Mouse (Mus musculus): ENCODE results near the gene Fgfr2. TPM values are rescaled to one million over a fixed set of nuclear protein-coding genes. Genes with fewer than 3 reads are reported as not detected.
A peak's percentile ranks its signal among the peaks of the same experiment; 100 is the strongest.

The Fgfr2 gene
- polyA plus RNA-seq, 1 experiment from 2014 or later: 169 TPM

- peak overlapping the region; percentile 70; the same call in 1 of the 2 replicates for H3K27ac ChIP-seq (ENCODE audit: low read length)
- H3K4me1 ChIP-seq (ENCODE audit: control insufficient read depth, insufficient read depth, low read length): peaks cover 76% of the 10 kb centered on the region
- H3K27me3 ChIP-seq (ENCODE audit: control insufficient read depth, insufficient read depth, low read length): no peaks in the 10 kb centered on the region
- H3K4me3 ChIP-seq (ENCODE audit: low read depth, low read length): no peak overlapping the region
- H3K4me2 ChIP-seq (replicated peaks; ENCODE audit: low read depth, low read length): no peak overlapping the region
- 75% methylated on average over 8 of the region's 8 CpGs for WGBS
- no peaks in the 10 kb centered on the region for H3K36me3 ChIP-seq (ENCODE audit: control insufficient read depth, insufficient read depth, low read length)
- no peaks in the 10 kb centered on the region for H3K9me3 ChIP-seq (ENCODE audit: control insufficient read depth, low read depth, low read length)
- ATAC-seq (ENCODE audit: insufficient number of reproducible peaks, insufficient read depth, low FRiP score, low read depth): no peak
- H3K9ac ChIP-seq (replicated peaks; ENCODE audit: low read depth, low read length): no peak overlapping the region
Observed at GRCm38 (mm10) chr7:133113185-133113895, 9.8 kb downstream of the Fgfr2 start.

- Histone ChIP-seq H3K27me3 (ENCODE audit: control insufficient read depth, insufficient read depth, low read length) (no peaks in the 10 kb centered on the region), H3K4me3 (ENCODE audit: low read depth, low read length) (no peak overlapping the region), H3K36me3 (ENCODE audit: control insufficient read depth, insufficient read depth, low read length) (no peaks in the 10 kb centered on the region), H3K4me2 (replicated peaks; ENCODE audit: low read depth, low read length) (no peak overlapping the region), H3K4me1 (ENCODE audit: control insufficient read depth, insufficient read depth, low read length) (peaks cover 70% of the 10 kb centered on the region), H3K27ac (ENCODE audit: low read length) (peak overlapping the region; percentile 70; the same call in 1 of the 2 replicates), H3K9ac (replicated peaks; ENCODE audit: low read depth, low read length) (no peak overlapping the region), H3K9me3 (ENCODE audit: control insufficient read depth, low read depth, low read length) (no peaks in the 10 kb centered on the region)
- ATAC-seq (ENCODE audit: insufficient number of reproducible peaks, insufficient read depth, low FRiP score, low read depth): peak; percentile 60
- WGBS: 32% methylated on average over 6 of the region's 6 CpGs
Observed at GRCm38 (mm10) chr7:133112351-133112831, 10.8 kb downstream of the Fgfr2 start.

DNA sequence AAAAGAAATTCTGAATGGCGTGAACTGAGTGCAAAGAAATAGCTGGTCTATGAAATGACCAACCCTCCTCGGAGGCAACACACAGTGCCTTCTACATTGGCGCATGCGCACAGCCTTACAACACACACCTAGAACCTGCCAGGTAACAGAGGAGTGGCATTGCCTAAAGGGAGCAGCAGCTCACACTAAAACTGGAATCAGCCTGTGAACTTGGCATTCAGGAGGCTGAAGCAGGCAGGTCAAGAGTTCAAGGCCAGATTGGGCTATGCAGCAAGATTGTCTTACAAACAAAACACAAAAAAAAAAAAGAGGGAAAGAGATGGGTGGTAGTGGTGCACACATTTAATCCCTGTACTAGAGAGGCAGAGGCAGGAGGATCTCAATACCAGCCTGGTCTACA, 13.7 kb downstream of the Fgfr2 start:
- peaks cover 40% of the 10 kb centered on the region for H3K4me1 ChIP-seq (ENCODE audit: control insufficient read depth, insufficient read depth, low read length)
- no peak overlapping the region for H3K9ac ChIP-seq (replicated peaks; ENCODE audit: low read depth, low read length)
- no peak for ATAC-seq (ENCODE audit: insufficient number of reproducible peaks, insufficient read depth, low FRiP score, low read depth)
- no peak overlapping the region for H3K27ac ChIP-seq (ENCODE audit: low read length)
- no peaks in the 10 kb centered on the region for H3K36me3 ChIP-seq (ENCODE audit: control insufficient read depth, insufficient read depth, low read length)
- no peaks in the 10 kb centered on the region for H3K27me3 ChIP-seq (ENCODE audit: control insufficient read depth, insufficient read depth, low read length)
- no peak overlapping the region for H3K4me2 ChIP-seq (replicated peaks; ENCODE audit: low read depth, low read length)
- H3K9me3 ChIP-seq (ENCODE audit: control insufficient read depth, low read depth, low read length): no peaks in the 10 kb centered on the region
- no peak overlapping the region for H3K4me3 ChIP-seq (ENCODE audit: low read depth, low read length)
- WGBS: 94% methylated on average over 4 of the region's 4 CpGs

DNA sequence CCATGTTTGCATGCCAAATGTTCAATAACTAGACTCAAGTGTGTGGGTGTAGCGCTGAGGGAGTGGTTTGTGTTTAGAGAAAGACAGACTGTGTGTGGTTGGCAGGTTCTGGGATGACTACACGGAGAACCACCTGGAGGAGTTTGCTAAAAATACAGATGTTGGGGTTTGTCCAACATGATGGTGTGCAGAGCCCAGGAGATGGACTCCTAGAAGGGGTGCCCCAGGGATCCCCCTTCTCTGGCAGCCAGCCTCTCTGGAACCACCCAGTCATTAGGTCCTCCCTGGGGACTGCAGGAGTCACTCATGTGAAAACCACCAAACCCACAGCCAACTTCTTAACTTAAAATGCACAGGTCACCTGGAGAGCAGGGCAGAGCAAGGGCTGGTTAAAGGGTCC, 14.5 kb downstream of the Fgfr2 start:
- H3K27ac ChIP-seq (ENCODE audit: low read length): no peak overlapping the region
- H3K4me1 ChIP-seq (ENCODE audit: control insufficient read depth, insufficient read depth, low read length): peaks cover 33% of the 10 kb centered on the region
- no peaks in the 10 kb centered on the region for H3K9me3 ChIP-seq (ENCODE audit: control insufficient read depth, low read depth, low read length)
- H3K4me3 ChIP-seq (ENCODE audit: low read depth, low read length): no peak overlapping the region
- WGBS: 62% methylated on average over 2 of the region's 2 CpGs
- no peaks in the 10 kb centered on the region for H3K36me3 ChIP-seq (ENCODE audit: control insufficient read depth, insufficient read depth, low read length)
- no peak overlapping the region for H3K4me2 ChIP-seq (replicated peaks; ENCODE audit: low read depth, low read length)
- no peaks in the 10 kb centered on the region for H3K27me3 ChIP-seq (ENCODE audit: control insufficient read depth, insufficient read depth, low read length)
- no peak overlapping the region for H3K9ac ChIP-seq (replicated peaks; ENCODE audit: low read depth, low read length)
- ATAC-seq (ENCODE audit: insufficient number of reproducible peaks, insufficient read depth, low FRiP score, low read depth): no peak

GRCm38 (mm10) chr7:133102578-133102977, 20.6 kb downstream of the Fgfr2 start:
- no peak overlapping the region for H3K9ac ChIP-seq (replicated peaks; ENCODE audit: low read depth, low read length)
- H3K4me1 ChIP-seq (ENCODE audit: control insufficient read depth, insufficient read depth, low read length): peaks cover 11% of the 10 kb centered on the region; the same call in 1 of the 2 replicates
- no peak overlapping the region for H3K4me3 ChIP-seq (ENCODE audit: low read depth, low read length)
- 63% methylated on average over 3 of the region's 3 CpGs for WGBS
- H3K27ac ChIP-seq (ENCODE audit: low read length): no peak overlapping the region
- H3K27me3 ChIP-seq (ENCODE audit: control insufficient read depth, insufficient read depth, low read length): no peaks in the 10 kb centered on the region
- peaks cover 2% of the 10 kb centered on the region; the same call in 1 of the 2 replicates for H3K36me3 ChIP-seq (ENCODE audit: control insufficient read depth, insufficient read depth, low read length)
- no peaks in the 10 kb centered on the region for H3K9me3 ChIP-seq (ENCODE audit: control insufficient read depth, low read depth, low read length)
- H3K4me2 ChIP-seq (replicated peaks; ENCODE audit: low read depth, low read length): no peak overlapping the region
- no peak for ATAC-seq (ENCODE audit: insufficient number of reproducible peaks, insufficient read depth, low FRiP score, low read depth)

DNA sequence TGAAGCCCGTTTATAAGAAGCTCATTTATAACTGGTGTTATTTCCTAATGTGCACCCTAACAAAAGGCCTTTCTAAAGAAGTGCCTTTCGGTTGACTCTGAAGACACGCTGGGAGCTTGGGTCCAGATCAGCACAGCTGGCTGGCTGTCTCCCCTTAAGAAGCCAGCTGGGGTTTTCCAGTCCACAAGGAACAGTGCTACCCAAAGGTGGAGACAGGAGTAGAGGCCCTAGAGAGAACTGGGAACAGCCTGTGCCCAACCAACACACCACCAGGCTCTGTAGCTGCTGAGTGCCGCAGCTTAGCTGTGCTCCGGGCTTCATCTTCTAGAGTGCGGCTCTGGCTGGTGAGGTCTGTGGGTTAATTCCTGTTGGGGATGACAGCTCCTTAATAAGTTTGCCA, 22.1 kb downstream of the Fgfr2 start:
- Histone ChIP-seq H3K27me3 (ENCODE audit: control insufficient read depth, insufficient read depth, low read length) (no peaks in the 10 kb centered on the region), H3K4me2 (replicated peaks; ENCODE audit: low read depth, low read length) (no peak overlapping the region), H3K4me3 (ENCODE audit: low read depth, low read length) (no peak overlapping the region), H3K27ac (ENCODE audit: low read length) (no peak overlapping the region), H3K36me3 (ENCODE audit: control insufficient read depth, insufficient read depth, low read length) (peaks cover 2% of the 10 kb centered on the region; the same call in 1 of the 2 replicates), H3K9me3 (ENCODE audit: control insufficient read depth, low read depth, low read length) (no peaks in the 10 kb centered on the region), H3K4me1 (ENCODE audit: control insufficient read depth, insufficient read depth, low read length) (peaks cover 11% of the 10 kb centered on the region; the same call in 1 of the 2 replicates), H3K9ac (replicated peaks; ENCODE audit: low read depth, low read length) (no peak overlapping the region)
- ATAC-seq (ENCODE audit: insufficient number of reproducible peaks, insufficient read depth, low FRiP score, low read depth): no peak
- WGBS: 89% methylated on average over 6 of the region's 6 CpGs

GRCm38 (mm10) chr7:133100178-133100577, 23.0 kb downstream of the Fgfr2 start:
- peaks cover 11% of the 10 kb centered on the region; the same call in 1 of the 2 replicates for H3K4me1 ChIP-seq (ENCODE audit: control insufficient read depth, insufficient read depth, low read length)
- H3K9me3 ChIP-seq (ENCODE audit: control insufficient read depth, low read depth, low read length): no peaks in the 10 kb centered on the region
- no peaks in the 10 kb centered on the region for H3K27me3 ChIP-seq (ENCODE audit: control insufficient read depth, insufficient read depth, low read length)
- H3K36me3 ChIP-seq (ENCODE audit: control insufficient read depth, insufficient read depth, low read length): peaks cover 2% of the 10 kb centered on the region; the same call in 1 of the 2 replicates
- ATAC-seq (ENCODE audit: insufficient number of reproducible peaks, insufficient read depth, low FRiP score, low read depth): no peak
- H3K27ac ChIP-seq (ENCODE audit: low read length): peak overlapping the region; percentile 33; the same call in 1 of the 2 replicates
- WGBS: 76% methylated on average over 6 of the region's 6 CpGs
- H3K4me3 ChIP-seq (ENCODE audit: low read depth, low read length): no peak overlapping the region
- no peak overlapping the region for H3K4me2 ChIP-seq (replicated peaks; ENCODE audit: low read depth, low read length)
- H3K9ac ChIP-seq (replicated peaks; ENCODE audit: low read depth, low read length): no peak overlapping the region

- 0 out of 2 replicates have a peak overlapping the region, but pooled peaks have one; percentile 15 for H3K27ac ChIP-seq (ENCODE audit: low read length)
- peaks cover 2% of the 10 kb centered on the region; the same call in 1 of the 2 replicates for H3K36me3 ChIP-seq (ENCODE audit: control insufficient read depth, insufficient read depth, low read length)
- H3K4me3 ChIP-seq (ENCODE audit: low read depth, low read length): no peak overlapping the region
- 43% methylated on average over 4 of the region's 4 CpGs for WGBS
- peaks cover 13% of the 10 kb centered on the region; the same call in 1 of the 2 replicates for H3K4me1 ChIP-seq (ENCODE audit: control insufficient read depth, insufficient read depth, low read length)
- H3K4me2 ChIP-seq (replicated peaks; ENCODE audit: low read depth, low read length): no peak overlapping the region
- no peak overlapping the region for H3K9ac ChIP-seq (replicated peaks; ENCODE audit: low read depth, low read length)
- ATAC-seq (ENCODE audit: insufficient number of reproducible peaks, insufficient read depth, low FRiP score, low read depth): no peak
- no peaks in the 10 kb centered on the region for H3K9me3 ChIP-seq (ENCODE audit: control insufficient read depth, low read depth, low read length)
- H3K27me3 ChIP-seq (ENCODE audit: control insufficient read depth, insufficient read depth, low read length): no peaks in the 10 kb centered on the region
Observed at GRCm38 (mm10) chr7:133099266-133099665, 23.9 kb downstream of the Fgfr2 start.

Data from stomach, embryonic 14.5 days (tissue).